ENCODE assay signal across 9 mouse cellular contexts in the genomic region with DNA sequence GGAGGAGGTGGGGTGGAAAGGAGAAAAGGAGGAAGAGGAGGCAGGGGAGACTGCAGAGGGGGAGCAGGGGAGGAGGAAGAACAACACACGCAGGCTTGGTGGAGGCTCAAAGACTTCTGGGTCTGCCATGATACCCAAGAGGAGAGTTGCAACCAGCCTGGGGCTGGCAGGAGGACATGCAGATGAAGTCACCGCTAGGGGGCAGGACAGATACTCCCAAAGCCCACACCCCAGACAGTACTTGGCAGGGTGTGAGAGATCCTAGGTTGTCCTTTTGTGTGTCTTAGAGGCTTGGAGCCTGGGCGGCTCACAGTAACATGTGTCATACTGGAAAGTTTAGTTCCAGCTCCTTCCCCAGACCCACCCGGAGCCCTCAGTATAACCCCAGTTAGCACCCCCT. TPM values are rescaled to one million over a fixed set of nuclear protein-coding genes. Genes with fewer than 3 reads are reported as not detected.
A peak's percentile ranks its signal among the peaks of the same experiment; 100 is the strongest.
DNase-seq lines count a peak whose midpoint lies in the region; ATAC-seq and TF ChIP-seq lines count a peak whose summit lies in the region.
"Had no signal": no experiment of that assay in that cellular context is flagged by ENCODE, and none has a peak within 500 bp of the region (broad histone marks: within the 10 kb centered on the region; RNA-seq: fewer than 3 reads in every experiment).

No protein-coding gene starts in this region.

- TF ChIP-seq POLR2A in testis, adult 2 months (IDR thresholded peaks at IDR 0.05; ENCODE audit: control insufficient read depth, low read depth, low read length): no peak

- H3K4me1 ChIP-seq in forebrain, embryonic 11.5 days (replicated peaks; ENCODE audit: control insufficient read depth, insufficient read depth, low read length): no peaks in the 10 kb centered on the region
- no peaks in the 10 kb centered on the region for H3K4me1 ChIP-seq in forebrain, embryonic 10.5 days
- peaks cover 7% of the 10 kb centered on the region for H3K4me1 ChIP-seq in testis, adult 2 months (ENCODE audit: control insufficient read depth, insufficient read depth, low read length)
- no peaks in the 10 kb centered on the region for H3K4me1 ChIP-seq in forebrain, embryonic 12.5 days

- H3K9ac ChIP-seq in forebrain, embryonic 11.5 days (ENCODE audit: low read length): no peak overlapping the region
- no peak overlapping the region for H3K9ac ChIP-seq in forebrain, embryonic 12.5 days

- no peaks in the 10 kb centered on the region for H3K27me3 ChIP-seq in forebrain, embryonic 11.5 days (ENCODE audit: control insufficient read depth, insufficient read depth, low read length)
- no peaks in the 10 kb centered on the region for H3K27me3 ChIP-seq in forebrain, embryonic 10.5 days (ENCODE audit: poor library complexity, severe bottlenecking)
- H3K27me3 ChIP-seq in testis, adult 2 months (ENCODE audit: control insufficient read depth, insufficient read depth, low read length): no peaks in the 10 kb centered on the region
- H3K27me3 ChIP-seq in forebrain, embryonic 12.5 days: 0 out of 2 replicates have a peak, but pooled peaks cover 2% of the 10 kb centered on the region

- H3K4me2 ChIP-seq in forebrain, embryonic 11.5 days (ENCODE audit: low read depth, low read length, severe bottlenecking): no peak overlapping the region
- no peak overlapping the region for H3K4me2 ChIP-seq in forebrain, embryonic 12.5 days

- no peaks in the 10 kb centered on the region for H3K36me3 ChIP-seq in forebrain, embryonic 11.5 days (ENCODE audit: control insufficient read depth, insufficient read depth, low read length)
- H3K36me3 ChIP-seq in forebrain, embryonic 10.5 days (replicated peaks): no peaks in the 10 kb centered on the region
- H3K36me3 ChIP-seq in testis, adult 2 months (ENCODE audit: control insufficient read depth, insufficient read depth, low read length): no peaks in the 10 kb centered on the region
- H3K36me3 ChIP-seq in forebrain, embryonic 12.5 days (replicated peaks): no peaks in the 10 kb centered on the region

- H3K27ac ChIP-seq in forebrain, embryonic 11.5 days (ENCODE audit: low read depth, low read length): no peak overlapping the region
- no peak overlapping the region for H3K27ac ChIP-seq in forebrain, embryonic 10.5 days
- no peak overlapping the region for H3K27ac ChIP-seq in testis, adult 2 months (ENCODE audit: control insufficient read depth, insufficient read depth, low read depth, low read length)
- no peak overlapping the region for H3K27ac ChIP-seq in forebrain, embryonic 12.5 days

- WGBS in forebrain, embryonic 11.5 days: 54% methylated on average over 4 of the region's 4 CpGs
- 54% methylated on average over 4 of the region's 4 CpGs for WGBS in forebrain, embryonic 10.5 days
- 40% methylated on average over 4 of the region's 4 CpGs for WGBS in forebrain, embryonic 12.5 days

- no peaks in the 10 kb centered on the region for H3K9me3 ChIP-seq in forebrain, embryonic 11.5 days (ENCODE audit: control insufficient read depth, low read length)
- no peaks in the 10 kb centered on the region for H3K9me3 ChIP-seq in forebrain, embryonic 10.5 days
- H3K9me3 ChIP-seq in forebrain, embryonic 12.5 days: no peaks in the 10 kb centered on the region

- TF ChIP-seq CTCF in testis, adult 2 months (IDR thresholded peaks at IDR 0.05; ENCODE audit: control insufficient read depth, insufficient read depth, insufficient replicate concordance, low read depth, low read length): peak; percentile 64; the same call in 1 of the 2 replicates

- DNase-seq in forebrain, embryonic 11.5 days (ENCODE audit: low spot score): peak; percentile 66
- DNase-seq in forebrain, embryonic 10.5 days (ENCODE audit: extremely low spot score, low spot score): no peak
- no peak for DNase-seq in testis, postnatal 14 days (ENCODE audit: low spot score)
- peak; percentile 34 for DNase-seq in kidney, adult 18-20 months
- DNase-seq in retina, embryonic 14.5 days (ENCODE audit: low spot score): peak; percentile 67
- no peak for DNase-seq in spleen, postnatal 14 days (ENCODE audit: low spot score in 2 of 2)

- no peak for ATAC-seq in forebrain, embryonic 11.5 days (replicated peaks; ENCODE audit: low FRiP score)
- no peak for ATAC-seq in forebrain, embryonic 12.5 days (ENCODE audit: low FRiP score)

- no peak overlapping the region for H3K4me3 ChIP-seq in forebrain, embryonic 11.5 days (ENCODE audit: low read depth, low read length)
- no peak overlapping the region for H3K4me3 ChIP-seq in forebrain, embryonic 10.5 days
- H3K4me3 ChIP-seq in testis, adult 2 months (ENCODE audit: control insufficient read depth, low read depth, low read length): peak overlapping the region; percentile 64
- H3K4me3 ChIP-seq in forebrain, embryonic 12.5 days (replicated peaks): no peak overlapping the region

RNA-seq across cellular contexts. Expression of a gene that starts 5.0 kb away (rescaled TPM):
- polyA plus RNA-seq in forebrain, embryonic 11.5 days (2014; fragmentation: Nextera tagmentation; extraction: Ambion mirVana): not detected in 2 replicates
- polyA plus RNA-seq in forebrain, embryonic 10.5 days (2016; fragmentation: Nextera tagmentation; extraction: Ambion mirVana): not detected in 2 replicates
- 0.91 and 1.4 TPM in 2 replicates for polyA plus RNA-seq in testis, adult 2 months (2012; rRNA removed)
- not detected in 2 replicates for polyA plus RNA-seq in forebrain, embryonic 12.5 days (2016; fragmentation: Nextera tagmentation; extraction: Ambion mirVana)
- polyA plus RNA-seq: intestine, embryonic 14.5 days had no signal

RNA-seq across cellular contexts. Expression of a gene that starts 21.9 kb away (rescaled TPM):
- polyA plus RNA-seq in forebrain, embryonic 11.5 days (2014; fragmentation: Nextera tagmentation; extraction: Ambion mirVana): not detected in 2 replicates
- not detected in 2 replicates for polyA plus RNA-seq in forebrain, embryonic 10.5 days (2016; fragmentation: Nextera tagmentation; extraction: Ambion mirVana)
- polyA plus RNA-seq in testis, adult 2 months (2012; rRNA removed): 93.8 and 107 TPM in 2 replicates
- not detected in 2 replicates for polyA plus RNA-seq in forebrain, embryonic 12.5 days (2016; fragmentation: Nextera tagmentation; extraction: Ambion mirVana)
- polyA plus RNA-seq: intestine, embryonic 14.5 days had no signal

RNA-seq across cellular contexts. Expression of a gene that starts 38.0 kb away (rescaled TPM):
- polyA plus RNA-seq in forebrain, embryonic 11.5 days (2014; fragmentation: Nextera tagmentation; extraction: Ambion mirVana): not detected in 2 replicates
- not detected in 2 replicates for polyA plus RNA-seq in forebrain, embryonic 10.5 days (2016; fragmentation: Nextera tagmentation; extraction: Ambion mirVana)
- 1.1 and 2.1 TPM in 2 replicates for polyA plus RNA-seq in testis, adult 2 months (2012; rRNA removed)
- not detected in 2 replicates for polyA plus RNA-seq in forebrain, embryonic 12.5 days (2016; fragmentation: Nextera tagmentation; extraction: Ambion mirVana)
- polyA plus RNA-seq: intestine, embryonic 14.5 days had no signal

RNA-seq across cellular contexts. Expression of a gene that starts 47.3 kb away (rescaled TPM):
- not detected in 2 replicates for polyA plus RNA-seq in forebrain, embryonic 11.5 days (2014; fragmentation: Nextera tagmentation; extraction: Ambion mirVana)
- polyA plus RNA-seq in forebrain, embryonic 10.5 days (2016; fragmentation: Nextera tagmentation; extraction: Ambion mirVana): not detected in 2 replicates
- 13.8 and 14.9 TPM in 2 replicates for polyA plus RNA-seq in testis, adult 2 months (2012; rRNA removed)
- polyA plus RNA-seq in forebrain, embryonic 12.5 days (2016; fragmentation: Nextera tagmentation; extraction: Ambion mirVana): not detected in 2 replicates
- polyA plus RNA-seq: intestine, embryonic 14.5 days had no signal

RNA-seq across cellular contexts. Expression of a gene that starts 47.6 kb away (rescaled TPM):
- polyA plus RNA-seq in forebrain, embryonic 11.5 days (2014; fragmentation: Nextera tagmentation; extraction: Ambion mirVana): not detected in 2 replicates
- not detected in 2 replicates for polyA plus RNA-seq in forebrain, embryonic 10.5 days (2016; fragmentation: Nextera tagmentation; extraction: Ambion mirVana)
- 0.08 TPM in 1 of 2 replicates, not detected in the other for polyA plus RNA-seq in testis, adult 2 months (2012; rRNA removed)
- not detected in 2 replicates for polyA plus RNA-seq in forebrain, embryonic 12.5 days (2016; fragmentation: Nextera tagmentation; extraction: Ambion mirVana)
- polyA plus RNA-seq: intestine, embryonic 14.5 days had no signal

Comparison
In these comparisons a context has a peak if more than half of its experiments do, and no peak if none do; other contexts are left out.
1. DNase-seq: peak in forebrain, embryonic 11.5 days (single experiment), kidney, adult 18-20 months (single experiment) and retina, embryonic 14.5 days (single experiment); none in forebrain, embryonic 10.5 days (single experiment), testis, postnatal 14 days (single experiment) and spleen, postnatal 14 days (0 of 2).
2. RNA of a gene that starts 21.9 kb away (polyA plus RNA-seq): 93.8 to 107 TPM in testis, adult 2 months; not detected in forebrain, embryonic 11.5 days, not detected in forebrain, embryonic 10.5 days and not detected in forebrain, embryonic 12.5 days; every median in the first group is over 10 times any median in the second.